Mouse (Mus musculus) midbrain, postnatal 0 days (tissue): Measurements from ENCODE around the gene Rrnad1. TPM values are rescaled to one million over a fixed set of nuclear protein-coding genes. Genes with fewer than 3 reads are reported as not detected.
"Not testable (repeated sequence)": the region's sequence is repeated elsewhere in the genome, so short reads cannot be mapped to it uniquely, and the experiment has no call there.

Experiments
- ATAC-seq: fragments of 200-750 bp; cut with Nextera tagmentation; 2 replicates; pipeline ENCODE4 v1.8.0; 2017; ENCODE audit warnings: moderate number of reproducible peaks, mild to moderate bottlenecking, moderate TSS enrichment, moderate library complexity; ENCODE audit not compliant: low FRiP score
- DNase-seq: peaks from one replicate; pipeline ENCODE4 v3.0.0-alpha.2; 2015; ENCODE audit warnings: low spot score
- H3K27ac ChIP-seq: fragments of 300-500 bp; sonication (generic); 2 replicates; pipeline ENCODE4 v1.5.1; 2014; ENCODE audit warnings: low read depth, mild to moderate bottlenecking, low read length, mixed read lengths
- H3K27me3 ChIP-seq: fragments of 300-500 bp; sonication (generic); 2 replicates; pipeline ENCODE4 v1.6.1; 2014; ENCODE audit warnings: low read length, control low read depth, mixed read lengths; ENCODE audit not compliant: insufficient read depth
- H3K36me3 ChIP-seq: fragments of 300-500 bp; sonication (generic); 2 replicates; pipeline ENCODE4 v1.6.1; 2014; ENCODE audit warnings: low read length, control low read depth, mixed read lengths; ENCODE audit not compliant: insufficient read depth
- H3K4me1 ChIP-seq: fragments of 300-500 bp; sonication (generic); 2 replicates; pipeline ENCODE4 v1.6.1; 2014; ENCODE audit warnings: mild to moderate bottlenecking, control low read depth, antibody characterized with exemption, low read length, mixed read lengths; ENCODE audit not compliant: insufficient read depth
- H3K4me2 ChIP-seq: fragments of 300-500 bp; sonication (generic); 2 replicates; pipeline ENCODE4 v1.6.1; 2014; ENCODE audit warnings: low read depth, mild to moderate bottlenecking, low read length, mixed read lengths; ENCODE audit not compliant: poor library complexity, severe bottlenecking
- H3K4me3 ChIP-seq: fragments of 300-500 bp; sonication (generic); 2 replicates; pipeline ENCODE4 v1.5.1; 2014; ENCODE audit warnings: low read depth, mild to moderate bottlenecking, low read length, moderate library complexity
- H3K9ac ChIP-seq: fragments of 300-500 bp; sonication (generic); replicated peaks from 2 replicates; pipeline ENCODE4 v1.6.1; 2014; ENCODE audit warnings: mild to moderate bottlenecking, low read length, moderate library complexity, mixed read lengths; ENCODE audit not compliant: poor library complexity, severe bottlenecking
- H3K9me3 ChIP-seq: fragments of 300-500 bp; sonication (generic); 2 replicates; pipeline ENCODE4 v1.6.1; 2016; ENCODE audit warnings: low read length, control low read depth
- CTCF ChIP-seq: IDR thresholded peaks from 2 replicates; pipeline ENCODE4 v1.5.1; 2016; ENCODE audit warnings: antibody characterized with exemption, mild to moderate bottlenecking
- WGBS: fragments of 180-500 bp; shearing (Covaris S2); extraction: QIAGEN DNeasy Blood & Tissue Kit; methylation state at CpG from one replicate; pipeline ENCODE4 v1.1.7; 2014; 5-methylcytosine and 5-hydroxymethylcytosine counted together
- polyA plus RNA-seq: library from polyadenylated mRNA; unstranded; fragments of >200 nt; fragmentation: Nextera tagmentation; extraction: Ambion mirVana; gene quantifications from 2 replicates; pipeline ENCODE4 v1.2.1, GENCODE M21; 2015
- total RNA-seq: library from RNA; depleted of rRNA; stranded (reverse); fragments of >200 nt; gene quantifications from 2 replicates; pipeline ENCODE4 v1.2.3, GENCODE M21; 2014

The Rrnad1 gene
- total and polyA plus RNA-seq, 2 experiments from 2014 or later, result 17.6 to 27.8 TPM

DNA sequence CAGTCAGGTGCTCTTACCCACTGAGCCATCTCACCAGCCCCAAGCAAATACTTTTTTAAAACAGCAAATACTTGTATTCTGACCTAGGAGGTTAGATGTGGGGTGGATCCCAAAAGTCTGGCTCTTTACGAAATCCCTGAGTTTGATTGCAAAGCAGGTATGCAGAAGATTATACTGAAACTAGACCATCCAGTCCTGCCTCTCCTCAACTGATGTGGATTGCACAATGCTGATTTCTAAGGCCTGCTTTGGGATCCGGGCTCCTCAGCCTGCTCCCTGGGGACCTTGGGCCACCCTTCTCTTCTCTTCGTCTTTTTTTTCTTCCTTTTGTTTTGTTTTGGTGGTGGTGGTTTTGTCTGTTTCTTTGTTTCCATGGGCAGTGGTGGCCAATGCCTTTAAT lies 39.0 kb downstream of the Rrnad1 start:
- no peak for TF ChIP-seq CTCF
- H3K27me3 ChIP-seq, result no peaks in the 10 kb centered on the region
- H3K9ac ChIP-seq, result no peak overlapping the region
- WGBS, result 46% methylated on average over 3 of the region's 3 CpGs
- no peak overlapping the region for H3K4me2 ChIP-seq
- H3K27ac ChIP-seq, result no peak overlapping the region
- no peaks in the 10 kb centered on the region for H3K36me3 ChIP-seq
- H3K4me3 ChIP-seq, result no peak overlapping the region
- ATAC-seq, result no peak
- DNase-seq, result no peak
- no peaks in the 10 kb centered on the region for H3K4me1 ChIP-seq
- no peaks in the 10 kb centered on the region for H3K9me3 ChIP-seq

DNA sequence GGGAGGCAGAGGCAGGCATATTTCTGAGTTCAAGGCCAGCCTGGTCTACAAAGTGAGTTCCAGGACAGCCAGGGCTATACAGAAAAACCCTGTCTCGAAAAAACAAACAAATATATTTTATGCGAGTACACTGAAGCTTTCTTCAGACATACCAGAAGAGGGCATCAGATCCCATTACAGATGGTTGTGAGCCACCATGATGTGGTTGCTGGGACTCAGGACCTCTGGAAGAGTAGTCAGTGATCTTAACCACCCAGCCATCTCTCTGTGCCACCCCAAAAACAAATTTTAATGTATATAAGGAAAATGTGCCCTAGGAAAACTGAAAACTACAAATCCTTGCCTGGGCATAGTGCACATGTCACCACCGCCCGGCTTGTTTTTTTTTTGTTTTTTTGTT lies 43.1 kb downstream of the Rrnad1 start:
- peak; percentile 12; the same call in 1 of the 2 replicates for TF ChIP-seq CTCF
- not testable (repeated sequence) for H3K9ac ChIP-seq, DNase-seq, H3K27ac ChIP-seq, H3K27me3 ChIP-seq, H3K4me3 ChIP-seq, H3K9me3 ChIP-seq, H3K4me2 ChIP-seq, ATAC-seq, H3K36me3 ChIP-seq
- WGBS, result 81% methylated on average over 4 of the region's 4 CpGs
- H3K4me1 ChIP-seq, result peaks cover 13% of the 10 kb centered on the region

DNA sequence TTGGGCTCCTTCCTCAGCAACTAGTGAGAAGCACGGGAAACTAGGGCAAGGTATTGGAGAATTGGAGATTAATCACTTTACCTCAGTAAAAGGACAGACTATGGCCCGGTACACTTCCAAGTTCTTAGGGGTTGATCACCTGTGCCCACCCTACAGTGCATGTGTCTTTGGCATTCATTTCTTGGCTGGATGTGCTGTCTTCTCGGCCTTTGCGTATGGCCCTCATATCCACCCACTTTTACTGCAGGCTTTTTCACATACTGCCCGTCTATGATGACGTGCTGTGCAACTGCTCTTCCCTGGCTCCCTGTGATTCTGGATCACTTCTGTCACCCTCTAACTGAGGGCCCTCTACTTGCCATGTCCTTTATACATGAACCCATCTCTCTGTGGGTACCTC lies 44.1 kb downstream of the Rrnad1 start:
- Histone ChIP-seq H3K9me3 (no peaks in the 10 kb centered on the region), H3K4me1 (peaks cover 13% of the 10 kb centered on the region), H3K27me3 (no peaks in the 10 kb centered on the region), H3K4me2 (0 out of 2 replicates have a peak overlapping the region, but pooled peaks have one; percentile 48), H3K9ac (no peak overlapping the region), H3K36me3 (no peaks in the 10 kb centered on the region), H3K4me3 (no peak overlapping the region), H3K27ac (no peak overlapping the region)
- DNase-seq (no peak), ATAC-seq (no peak)
- WGBS, result 89% methylated on average over 6 of the region's 6 CpGs
- no peak for TF ChIP-seq CTCF

- WGBS, result 10% methylated on average over 10 of the region's 10 CpGs
- Histone ChIP-seq H3K4me1 (peaks cover 13% of the 10 kb centered on the region), H3K9me3 (no peaks in the 10 kb centered on the region), H3K36me3 (no peaks in the 10 kb centered on the region), H3K4me3 (peak overlapping the region; percentile 41), H3K27me3 (no peaks in the 10 kb centered on the region), H3K4me2 (peak overlapping the region; percentile 48), H3K9ac (peak overlapping the region; percentile 50; the same call in 1 of the 2 replicates), H3K27ac (no peak overlapping the region)
- TF ChIP-seq CTCF, result no peak
- DNase-seq (no peak), ATAC-seq (no peak)
Measured at GRCm38 (mm10) chr3:87886004-87886365, 44.5 kb downstream of the Rrnad1 start.

DNA sequence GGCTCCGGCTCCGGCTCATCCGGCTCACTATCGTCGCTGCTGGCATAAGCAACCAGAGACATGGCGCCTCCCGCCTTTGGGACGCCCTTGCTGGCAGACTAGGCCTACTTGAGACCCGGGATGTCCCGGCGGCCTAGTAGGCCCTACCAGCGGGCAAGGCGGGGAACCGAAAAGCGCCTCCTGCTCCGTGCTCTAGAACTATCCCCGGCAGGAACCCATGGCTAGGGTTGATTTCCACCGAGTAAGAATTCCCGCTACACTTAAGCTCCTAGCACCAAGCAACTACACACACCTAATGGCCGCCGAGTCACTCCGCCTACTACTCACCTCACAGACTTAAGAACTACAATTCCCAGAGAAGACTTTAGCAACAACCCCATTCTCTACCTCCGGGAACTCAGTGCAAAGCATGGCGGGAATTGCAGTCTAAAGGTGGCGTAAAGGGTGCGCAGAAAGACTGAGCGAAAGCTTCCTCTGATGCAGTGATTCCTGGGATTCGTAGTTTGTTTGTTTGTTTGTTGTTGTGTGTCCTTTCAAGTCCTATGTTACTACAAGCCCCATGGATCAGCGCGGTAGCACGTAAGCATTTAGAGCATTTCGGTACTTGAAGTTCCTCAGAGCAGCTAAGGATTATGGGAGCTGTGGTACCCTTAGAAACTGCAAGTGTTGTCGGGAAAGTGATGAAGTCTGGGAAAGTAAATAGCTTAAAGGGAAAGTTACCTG lies 45.1 kb downstream of the Rrnad1 start, which contains the start of gene Prcc:
Gene Prcc, minus strand, starts transcription at position 328 of the 723 bp plus-strand sequence.
- under 1% methylated on average over 29 of the region's 33 CpGs for WGBS
- H3K9me3 ChIP-seq, result no peaks in the 10 kb centered on the region
- H3K4me3 ChIP-seq, result peak within 1 kb of the TSS; percentile 98
- peak within 1 kb of the TSS; percentile 91 for H3K4me2 ChIP-seq
- peak within 1 kb of the TSS; percentile 96 for H3K9ac ChIP-seq
- H3K4me1 ChIP-seq, result peaks cover 13% of the 10 kb centered on the region
- no peaks in the 10 kb centered on the region for H3K36me3 ChIP-seq
- ATAC-seq, result peak; percentile 99
- no peak for TF ChIP-seq CTCF
- peak within 1 kb of the TSS; percentile 85 for H3K27ac ChIP-seq
- DNase-seq, result peak; percentile 100
- H3K27me3 ChIP-seq, result no peaks in the 10 kb centered on the region

GRCm38 (mm10) chr3:87884708-87885251 lies 45.7 kb downstream of the Rrnad1 start:
- DNase-seq (peak; percentile 50), ATAC-seq (peak; percentile 24; the same call in 1 of the 2 replicates)
- H3K9me3 ChIP-seq, result no peaks in the 10 kb centered on the region
- peak overlapping the region; percentile 98 for H3K4me3 ChIP-seq
- under 1% methylated on average over 24 of the region's 28 CpGs for whole genome bisulfite sequencing
- no peak for TF ChIP-seq CTCF
- H3K4me2 ChIP-seq, result peak overlapping the region; percentile 91
- peak overlapping the region; percentile 85 for H3K27ac ChIP-seq
- no peaks in the 10 kb centered on the region for H3K27me3 ChIP-seq
- H3K36me3 ChIP-seq, result peaks cover 2% of the 10 kb centered on the region; the same call in 1 of the 2 replicates
- peaks cover 13% of the 10 kb centered on the region for H3K4me1 ChIP-seq
- peak overlapping the region; percentile 96 for H3K9ac ChIP-seq
